Mouse (Mus musculus) left cerebral cortex, adult 11 months (tissue): ENCODE results near the gene Zic4.

Experiments used
- DNase-seq: peaks from one replicate; pipeline ENCODE4 v3.0.0; 2022; ENCODE audit warnings: low spot score

The Zic4 gene

DNA sequence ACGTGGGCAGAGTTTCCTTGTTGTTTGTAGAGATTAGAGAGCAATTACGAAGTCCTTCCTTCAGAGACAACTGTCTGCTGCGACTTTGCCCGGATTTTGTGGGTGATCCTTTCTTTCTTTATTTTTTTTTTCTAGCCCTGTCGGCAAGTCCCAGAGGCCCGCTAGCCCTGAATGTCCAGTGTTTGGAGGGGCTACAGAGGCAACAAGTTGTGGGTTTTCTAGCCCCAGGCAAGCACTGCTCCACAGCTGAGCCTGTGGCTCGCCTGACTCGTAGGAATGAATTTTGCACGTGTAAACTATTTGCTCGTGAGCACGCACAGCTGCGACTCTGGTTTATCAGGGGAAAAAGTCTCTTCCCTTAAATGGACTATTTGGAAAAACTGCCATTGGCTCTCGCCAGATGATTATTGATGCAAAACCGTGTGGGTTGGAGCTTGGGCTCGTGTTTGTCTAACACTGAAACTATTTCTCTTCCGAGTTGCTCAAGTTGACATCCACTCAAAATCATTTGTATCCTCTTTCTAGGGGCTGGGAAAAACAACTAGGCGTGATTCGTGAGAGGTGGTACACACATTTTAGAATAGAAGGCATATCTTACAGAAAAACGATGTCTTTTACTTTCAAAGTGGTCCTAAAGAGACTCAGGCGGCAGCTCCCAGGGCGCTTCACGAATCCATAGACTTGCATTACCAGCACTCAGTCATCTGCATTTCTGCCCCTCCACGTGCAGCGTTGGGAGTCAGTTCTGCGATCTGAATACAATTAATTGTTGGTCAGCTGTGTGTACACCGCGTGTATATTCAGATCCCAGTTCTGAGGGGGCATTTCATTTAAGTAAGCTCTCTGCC is 42.9 kb downstream of the Zic4 start:
- no peak for DNase-seq

DNA sequence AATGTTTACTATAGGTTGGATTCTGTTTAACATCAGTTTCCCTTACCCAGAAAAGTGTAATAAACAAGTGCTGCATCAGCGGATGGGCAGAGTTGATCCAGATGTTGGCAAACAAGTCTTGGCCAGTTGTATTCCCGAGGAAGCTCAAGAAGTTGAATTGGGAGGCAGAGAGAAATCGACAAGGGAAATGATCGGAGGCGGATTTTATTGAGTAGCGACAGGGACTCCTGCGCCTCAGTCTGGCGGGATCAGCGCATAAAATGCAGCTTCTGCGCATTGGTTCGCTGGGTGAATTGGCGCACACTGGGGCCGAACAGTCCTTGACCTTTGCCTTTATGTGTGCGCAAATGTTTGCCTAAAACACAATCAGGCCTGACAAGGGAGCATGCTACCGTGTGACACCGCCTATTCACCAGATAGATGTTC is 43.6 kb downstream of the Zic4 start:
- no peak for DNase-seq

DNA sequence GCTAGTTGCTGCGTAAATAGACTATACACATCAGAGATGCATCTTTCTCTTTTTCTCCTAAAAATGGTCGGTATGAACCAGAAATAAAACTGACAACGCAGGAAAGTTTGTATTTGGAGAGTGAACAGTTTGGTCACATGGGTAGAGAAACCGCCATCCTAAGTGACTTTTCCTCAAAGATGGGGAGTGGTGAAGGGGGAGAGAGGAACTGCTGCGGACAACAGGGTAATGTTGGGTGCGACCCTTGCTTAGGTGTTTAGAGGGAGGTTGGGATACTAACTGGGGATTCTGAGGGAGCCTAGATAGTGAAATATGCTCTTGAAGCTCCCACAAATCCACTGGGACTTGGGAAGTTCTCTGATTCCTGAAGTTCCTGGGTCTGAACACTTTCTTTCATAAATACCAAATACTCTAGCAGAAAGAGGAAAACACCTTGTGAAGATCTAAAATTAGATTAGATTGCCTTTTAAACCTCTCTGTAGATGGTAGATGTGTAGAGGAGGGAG is 44.1 kb downstream of the Zic4 start:
- no peak for DNase-seq

DNA sequence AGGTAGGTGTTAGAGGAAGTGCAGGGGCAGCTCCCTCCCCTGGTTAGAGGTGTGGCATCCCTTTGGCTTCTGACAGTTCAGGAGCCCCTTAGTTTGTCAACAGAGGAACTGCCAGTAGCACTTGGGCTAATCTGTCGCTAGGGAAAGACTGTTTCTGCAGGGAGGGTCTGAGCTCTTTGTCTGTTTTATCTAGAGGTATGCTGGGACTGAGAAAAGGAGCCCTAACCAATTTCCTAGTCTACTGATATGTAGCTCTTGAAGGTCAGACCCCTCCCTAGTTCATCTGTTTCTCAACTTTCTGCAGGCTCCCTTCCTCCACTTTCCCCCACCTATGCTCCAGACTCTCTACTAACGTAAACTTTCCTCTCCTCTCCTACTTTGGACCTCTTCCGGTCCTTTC is 47.6 kb downstream of the Zic4 start:
- no peak for DNase-seq

DNA sequence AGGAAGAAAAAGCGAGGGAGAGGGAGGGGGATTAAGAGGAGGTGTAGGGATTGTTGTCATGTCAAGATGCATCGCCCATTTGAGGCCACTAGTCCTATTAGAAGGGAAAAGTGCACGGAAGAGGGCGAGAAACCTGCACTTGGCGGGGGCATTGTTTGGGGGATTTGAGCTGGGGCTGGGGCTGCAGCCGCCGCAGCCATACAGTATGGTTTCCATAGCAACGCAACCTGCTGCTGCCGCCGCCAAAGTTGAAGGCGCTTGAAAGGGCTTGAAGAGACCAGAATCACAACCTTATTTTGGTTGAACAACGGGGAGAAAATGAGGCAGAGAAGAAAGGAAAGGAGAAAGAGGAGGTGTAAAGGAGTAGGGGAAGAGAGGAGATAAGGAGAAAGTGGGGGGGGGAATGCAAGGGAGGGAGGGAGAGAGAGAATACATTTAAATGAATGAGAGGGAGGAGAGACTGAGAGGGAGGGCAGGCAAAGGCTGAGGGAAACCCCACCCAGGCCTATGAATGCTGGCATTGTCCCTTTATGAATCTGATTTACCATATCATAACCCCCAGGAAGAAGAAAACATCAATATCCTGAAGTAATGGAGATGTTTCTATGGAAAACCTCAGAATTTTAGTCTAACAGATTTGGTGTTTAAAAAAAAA is 51.9 kb downstream of the Zic4 start:
- DNase-seq: no peak

DNA sequence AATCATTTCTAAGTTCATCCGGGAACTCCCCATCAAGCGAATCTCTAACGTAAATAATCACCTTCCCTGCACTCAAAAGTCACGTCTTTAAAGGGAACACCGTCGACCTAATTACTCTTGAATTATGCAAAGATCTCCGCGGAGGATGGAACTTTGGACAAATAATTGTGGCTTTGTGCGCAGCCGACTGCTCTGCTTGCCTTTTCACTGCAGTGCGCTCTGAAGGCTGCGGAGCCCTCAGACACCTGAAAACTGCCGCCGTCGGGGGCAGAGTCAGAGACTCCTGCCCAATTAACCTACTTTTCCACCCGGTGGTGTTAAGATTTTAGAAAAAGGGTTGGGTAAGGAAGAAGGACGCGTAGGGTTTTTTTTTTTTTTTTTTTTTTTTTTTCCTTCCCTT is 58.2 kb downstream of the Zic4 start:
- DNase-seq: no peak
